Comparison of ENCODE assay signal across 17 mouse cellular contexts in the genomic region with DNA sequence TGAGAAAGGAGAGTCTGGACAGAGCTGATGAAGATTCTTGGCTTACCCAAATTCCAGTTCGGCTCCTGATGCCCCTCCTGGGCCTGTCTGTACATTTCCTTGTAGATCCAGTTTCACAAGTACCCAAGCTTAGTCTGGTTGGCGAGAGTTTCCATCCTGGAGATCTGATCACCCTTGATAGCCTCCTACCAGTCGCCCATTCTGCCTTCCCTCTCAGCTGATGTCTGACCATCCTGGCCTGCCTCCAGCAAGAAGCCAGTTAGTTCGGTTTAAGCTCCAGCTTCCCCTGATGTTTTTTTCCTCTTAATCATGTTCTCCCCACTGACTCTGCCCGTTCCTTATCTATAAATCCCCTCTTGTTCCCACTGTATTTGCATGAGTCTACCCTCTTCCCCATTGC. TPM values are rescaled to one million over a fixed set of nuclear protein-coding genes. Genes with fewer than 3 reads are reported as not detected.
A peak's percentile ranks its signal among the peaks of the same experiment; 100 is the strongest.
DNase-seq lines count a peak whose midpoint lies in the region; ATAC-seq and TF ChIP-seq lines count a peak whose summit lies in the region.
"Had no signal": no experiment of that assay in that cellular context is flagged by ENCODE, and none has a peak within 500 bp of the region (broad histone marks: within the 10 kb centered on the region; RNA-seq: fewer than 3 reads in every experiment).

No protein-coding gene starts in this region.

- peak overlapping the region; percentile 53; the same call in 1 of the 2 replicates for H3K27ac ChIP-seq in hindbrain, embryonic 13.5 days
- no peak overlapping the region for H3K27ac ChIP-seq in hindbrain, embryonic 11.5 days (ENCODE audit: low read depth, low read length)
- no peak overlapping the region for H3K27ac ChIP-seq in midbrain, embryonic 11.5 days (ENCODE audit: low read depth, low read length)
- H3K27ac ChIP-seq in midbrain, embryonic 16.5 days (ENCODE audit: low read length), result no peak overlapping the region
- H3K27ac ChIP-seq in embryonic facial prominence, embryonic 14.5 days (replicated peaks; ENCODE audit: low read depth, low read length), result no peak overlapping the region; the same call in 1 of the 2 replicates
- peak overlapping the region; percentile 84 for H3K27ac ChIP-seq in stomach, postnatal 0 days (replicated peaks)
- H3K27ac ChIP-seq: liver, embryonic 12.5 days had no signal

- TF ChIP-seq EP300 in stomach, postnatal 0 days (optimal IDR thresholded peaks at IDR 0.05), result no peak

- H3K36me3 ChIP-seq in hindbrain, embryonic 13.5 days, result no peaks in the 10 kb centered on the region
- no peaks in the 10 kb centered on the region for H3K36me3 ChIP-seq in hindbrain, embryonic 11.5 days (ENCODE audit: control insufficient read depth, insufficient read depth, low read length)
- H3K36me3 ChIP-seq in midbrain, embryonic 11.5 days (ENCODE audit: control insufficient read depth, insufficient read depth, low read length), result no peaks in the 10 kb centered on the region
- no peaks in the 10 kb centered on the region for H3K36me3 ChIP-seq in midbrain, embryonic 16.5 days (ENCODE audit: control insufficient read depth, insufficient read depth, low read length)
- no peaks in the 10 kb centered on the region for H3K36me3 ChIP-seq in embryonic facial prominence, embryonic 14.5 days (ENCODE audit: control insufficient read depth, insufficient read depth, low read length)
- no peaks in the 10 kb centered on the region for H3K36me3 ChIP-seq in stomach, postnatal 0 days (ENCODE audit: control insufficient read depth, insufficient read depth, low read length)
- H3K36me3 ChIP-seq: liver, embryonic 12.5 days had no signal

- H3K9me3 ChIP-seq in hindbrain, embryonic 13.5 days, result no peaks in the 10 kb centered on the region
- H3K9me3 ChIP-seq in hindbrain, embryonic 11.5 days (ENCODE audit: control insufficient read depth, low read length), result no peaks in the 10 kb centered on the region
- H3K9me3 ChIP-seq in midbrain, embryonic 11.5 days (ENCODE audit: control insufficient read depth, low read length), result no peaks in the 10 kb centered on the region
- no peaks in the 10 kb centered on the region for H3K9me3 ChIP-seq in midbrain, embryonic 16.5 days (replicated peaks; ENCODE audit: control insufficient read depth, low read length, poor library complexity, severe bottlenecking)
- H3K9me3 ChIP-seq in embryonic facial prominence, embryonic 14.5 days (ENCODE audit: control insufficient read depth, low read length), result no peaks in the 10 kb centered on the region
- H3K9me3 ChIP-seq in stomach, postnatal 0 days (ENCODE audit: control insufficient read depth, low read length), result no peaks in the 10 kb centered on the region
- H3K9me3 ChIP-seq: liver, embryonic 12.5 days had no signal

- H3K9ac ChIP-seq in hindbrain, embryonic 13.5 days, result no peak overlapping the region
- no peak overlapping the region for H3K9ac ChIP-seq in hindbrain, embryonic 11.5 days (ENCODE audit: low read depth, low read length)
- H3K9ac ChIP-seq in midbrain, embryonic 11.5 days (ENCODE audit: low read length), result no peak overlapping the region
- no peak overlapping the region for H3K9ac ChIP-seq in midbrain, embryonic 16.5 days (ENCODE audit: low read depth, low read length)
- no peak overlapping the region for H3K9ac ChIP-seq in embryonic facial prominence, embryonic 14.5 days (ENCODE audit: low read depth, low read length)
- H3K9ac ChIP-seq in stomach, postnatal 0 days (ENCODE audit: low read length), result no peak overlapping the region
- H3K9ac ChIP-seq: liver, embryonic 12.5 days had no signal

- DNase-seq in hindbrain, embryonic 11.5 days (ENCODE audit: low spot score), result no peak
- DNase-seq in midbrain, embryonic 11.5 days (ENCODE audit: low spot score, missing footprints), result peak; percentile 75
- DNase-seq in embryonic facial prominence, embryonic 14.5 days (ENCODE audit: low spot score), result peak; percentile 34
- no peak for DNase-seq in stomach, postnatal 0 days (ENCODE audit: low spot score)
- DNase-seq: cerebellum, postnatal 36 days; gastrocnemius, postnatal 10 days; heart, postnatal 14 days; kidney, adult 2 months; lung, postnatal 4 days; thymus, adult 18-20 months had no signal

- H3K4me1 ChIP-seq in hindbrain, embryonic 13.5 days (replicated peaks), result peaks cover 28% of the 10 kb centered on the region
- 0 out of 2 replicates have a peak, but pooled peaks cover 2% of the 10 kb centered on the region for H3K4me1 ChIP-seq in hindbrain, embryonic 11.5 days (replicated peaks; ENCODE audit: control insufficient read depth, insufficient read depth, low read length)
- no peaks in the 10 kb centered on the region for H3K4me1 ChIP-seq in midbrain, embryonic 11.5 days (ENCODE audit: control insufficient read depth, insufficient read depth, low read length)
- H3K4me1 ChIP-seq in midbrain, embryonic 16.5 days (ENCODE audit: control insufficient read depth, insufficient read depth, low read length), result no peaks in the 10 kb centered on the region; the same call in 1 of the 2 replicates
- H3K4me1 ChIP-seq in embryonic facial prominence, embryonic 14.5 days (ENCODE audit: control insufficient read depth, insufficient read depth, low read length), result peaks cover 22% of the 10 kb centered on the region
- peaks cover 8% of the 10 kb centered on the region for H3K4me1 ChIP-seq in stomach, postnatal 0 days (replicated peaks; ENCODE audit: control insufficient read depth, insufficient read depth)

- no peak overlapping the region for H3K4me2 ChIP-seq in hindbrain, embryonic 13.5 days
- H3K4me2 ChIP-seq in hindbrain, embryonic 11.5 days (replicated peaks; ENCODE audit: low read depth, low read length), result no peak overlapping the region
- H3K4me2 ChIP-seq in midbrain, embryonic 11.5 days, result no peak overlapping the region
- no peak overlapping the region for H3K4me2 ChIP-seq in midbrain, embryonic 16.5 days (ENCODE audit: low read length)
- H3K4me2 ChIP-seq in embryonic facial prominence, embryonic 14.5 days (ENCODE audit: low read depth, low read length), result no peak overlapping the region
- no peak overlapping the region for H3K4me2 ChIP-seq in stomach, postnatal 0 days (replicated peaks; ENCODE audit: low read depth)
- H3K4me2 ChIP-seq: liver, embryonic 12.5 days had no signal

- no peak for TF ChIP-seq CTCF in stomach, postnatal 0 days (IDR thresholded peaks at IDR 0.05; ENCODE audit: low read depth)

- H3K4me3 ChIP-seq in hindbrain, embryonic 13.5 days, result no peak overlapping the region
- H3K4me3 ChIP-seq in hindbrain, embryonic 11.5 days (ENCODE audit: low read depth, low read length), result no peak overlapping the region
- no peak overlapping the region for H3K4me3 ChIP-seq in midbrain, embryonic 11.5 days (ENCODE audit: low read depth, low read length)
- H3K4me3 ChIP-seq in midbrain, embryonic 16.5 days (ENCODE audit: low read depth, low read length), result no peak overlapping the region
- H3K4me3 ChIP-seq in embryonic facial prominence, embryonic 14.5 days (ENCODE audit: low read depth, low read length), result no peak overlapping the region
- H3K4me3 ChIP-seq in stomach, postnatal 0 days (ENCODE audit: low read depth, low read length), result no peak overlapping the region
- H3K4me3 ChIP-seq: liver, embryonic 12.5 days had no signal

- no peak for ATAC-seq in hindbrain, embryonic 13.5 days (ENCODE audit: low FRiP score)
- no peak for ATAC-seq in hindbrain, embryonic 11.5 days (ENCODE audit: low FRiP score)
- ATAC-seq in midbrain, embryonic 11.5 days (ENCODE audit: low FRiP score), result no peak
- ATAC-seq in midbrain, embryonic 16.5 days, result no peak
- no peak for ATAC-seq in embryonic facial prominence, embryonic 14.5 days (ENCODE audit: low read depth)
- ATAC-seq in stomach, postnatal 0 days (ENCODE audit: low FRiP score, low TSS enrichment), result no peak; the same call in 1 of the 2 replicates
- no peak for ATAC-seq in frontal cortex, adult (ENCODE audit: low TSS enrichment)
- ATAC-seq: activated CD4-positive, CD25-positive, alpha-beta regulatory T cell, adult 4 months; CD4-positive, CD25-positive, alpha-beta regulatory T cell, adult 4 months; forebrain, embryonic 16.5 days; liver, embryonic 12.5 days had no signal

- 73% methylated on average over 5 of the region's 5 CpGs for WGBS in hindbrain, embryonic 13.5 days
- WGBS in hindbrain, embryonic 11.5 days, result 73% methylated on average over 5 of the region's 5 CpGs
- WGBS in midbrain, embryonic 11.5 days, result 76% methylated on average over 5 of the region's 5 CpGs
- WGBS in midbrain, embryonic 16.5 days, result 66% methylated on average over 5 of the region's 5 CpGs
- WGBS in embryonic facial prominence, embryonic 14.5 days, result 35% methylated on average over 5 of the region's 5 CpGs
- WGBS in stomach, postnatal 0 days, result 36% methylated on average over 5 of the region's 5 CpGs

- H3K27me3 ChIP-seq in hindbrain, embryonic 13.5 days, result no peaks in the 10 kb centered on the region
- no peaks in the 10 kb centered on the region for H3K27me3 ChIP-seq in hindbrain, embryonic 11.5 days (ENCODE audit: control insufficient read depth, insufficient read depth, low read length)
- no peaks in the 10 kb centered on the region for H3K27me3 ChIP-seq in midbrain, embryonic 11.5 days (ENCODE audit: control insufficient read depth, insufficient read depth, low read length)
- H3K27me3 ChIP-seq in midbrain, embryonic 16.5 days (ENCODE audit: control insufficient read depth, insufficient read depth, low read depth, low read length), result no peaks in the 10 kb centered on the region
- no peaks in the 10 kb centered on the region for H3K27me3 ChIP-seq in embryonic facial prominence, embryonic 14.5 days (replicated peaks; ENCODE audit: control insufficient read depth, insufficient read depth, low read length)
- H3K27me3 ChIP-seq in stomach, postnatal 0 days (ENCODE audit: control insufficient read depth, insufficient read depth, low read length), result no peaks in the 10 kb centered on the region

RNA-seq across cellular contexts. Expression of a gene that starts 32.4 kb away (rescaled TPM):
- 36.9 and 39.0 TPM in 2 replicates for polyA plus RNA-seq in hindbrain, embryonic 13.5 days (2015; fragmentation: Nextera tagmentation; extraction: Ambion mirVana)
- polyA plus RNA-seq in hindbrain, embryonic 11.5 days (2014; fragmentation: Nextera tagmentation; extraction: Ambion mirVana), result 29.5 and 30.4 TPM in 2 replicates
- polyA plus RNA-seq in midbrain, embryonic 11.5 days (2014; fragmentation: Nextera tagmentation; extraction: Ambion mirVana), result 30.1 and 31.7 TPM in 2 replicates
- polyA plus RNA-seq in midbrain, embryonic 16.5 days (2015; fragmentation: Nextera tagmentation; extraction: Ambion mirVana), result 30.8 and 32.8 TPM in 2 replicates
- 28.6 and 34.0 TPM in 2 replicates for polyA plus RNA-seq in embryonic facial prominence, embryonic 14.5 days (2014; fragmentation: Nextera tagmentation; extraction: Ambion mirVana)
- 11.3 and 13.9 TPM in 2 replicates for polyA plus RNA-seq in stomach, postnatal 0 days (2015; fragmentation: Nextera tagmentation; extraction: Ambion mirVana)

RNA-seq across cellular contexts. Expression of a gene that starts 45.2 kb away (rescaled TPM):
- 19.2 and 20.0 TPM in 2 replicates for polyA plus RNA-seq in hindbrain, embryonic 13.5 days (2015; fragmentation: Nextera tagmentation; extraction: Ambion mirVana)
- polyA plus RNA-seq in hindbrain, embryonic 11.5 days (2014; fragmentation: Nextera tagmentation; extraction: Ambion mirVana), result 13.0 and 13.1 TPM in 2 replicates
- polyA plus RNA-seq in midbrain, embryonic 11.5 days (2014; fragmentation: Nextera tagmentation; extraction: Ambion mirVana), result 8.3 and 10.3 TPM in 2 replicates
- polyA plus RNA-seq in midbrain, embryonic 16.5 days (2015; fragmentation: Nextera tagmentation; extraction: Ambion mirVana), result 17.6 and 18.5 TPM in 2 replicates
- 8.8 and 9.2 TPM in 2 replicates for polyA plus RNA-seq in embryonic facial prominence, embryonic 14.5 days (2014; fragmentation: Nextera tagmentation; extraction: Ambion mirVana)
- 2.6 and 3.5 TPM in 2 replicates for polyA plus RNA-seq in stomach, postnatal 0 days (2015; fragmentation: Nextera tagmentation; extraction: Ambion mirVana)

Comparison
In these comparisons a context has a peak if more than half of its experiments do, and no peak if none do; other contexts are left out.
1. H3K27ac ChIP-seq: peak in hindbrain, embryonic 13.5 days (single experiment) and stomach, postnatal 0 days (single experiment); none in hindbrain, embryonic 11.5 days (single experiment), midbrain, embryonic 11.5 days (single experiment), midbrain, embryonic 16.5 days (single experiment) and embryonic facial prominence, embryonic 14.5 days (single experiment).
2. DNase-seq: peak in midbrain, embryonic 11.5 days (single experiment) and embryonic facial prominence, embryonic 14.5 days (single experiment); none in hindbrain, embryonic 11.5 days (single experiment) and stomach, postnatal 0 days (single experiment).